1 mouse cellular context compared by ENCODE assay signal in genomic region chr14:56581117-56581516, GRCm38 (mm10).
TF ChIP-seq lines count a peak whose summit lies in the region.

No protein-coding gene starts in this region.

TF ChIP-seq in CH12.LX, 34 proteins besides CTCF, POLR2A, EP300 and RAD21 (continued from another document):
- TF ChIP-seq USF1 (IDR thresholded peaks at IDR 0.05; ENCODE audit: low read depth, low read length) (no peak), ETS1 (conservative IDR thresholded peaks at IDR 0.05; ENCODE audit: low read depth, low read length) (peak; percentile 92), HCFC1 (IDR thresholded peaks at IDR 0.05; ENCODE audit: low read depth, low read length) (peak; percentile 43; the same call in 1 of the 2 replicates), MXI1 (IDR thresholded peaks at IDR 0.05; ENCODE audit: low read depth, low read length) (peak; percentile 85), MAX (IDR thresholded peaks at IDR 0.05; ENCODE audit: low read length) (peak; percentile 77), GABPA (IDR thresholded peaks at IDR 0.05; ENCODE audit: insufficient replicate concordance, low read depth, low read length) (no peak), SMC3 (IDR thresholded peaks at IDR 0.05; ENCODE audit: low read depth, low read length) (no peak), PAX5 (IDR thresholded peaks at IDR 0.05; ENCODE audit: low read length) (no peak), BHLHE40 (IDR thresholded peaks at IDR 0.05; ENCODE audit: low read depth, low read length) (peak; percentile 75), MYC (IDR thresholded peaks at IDR 0.05; ENCODE audit: low read depth, low read length) (peak; percentile 85), MAZ (IDR thresholded peaks at IDR 0.05; ENCODE audit: low read depth, low read length) (peak; percentile 53; the same call in 1 of the 2 replicates), RCOR1 (conservative IDR thresholded peaks at IDR 0.05; ENCODE audit: low read depth, low read length) (no peak), ZNF384 (IDR thresholded peaks at IDR 0.05; ENCODE audit: low read depth, low read length) (no peak), ZKSCAN1 (IDR thresholded peaks at IDR 0.05; ENCODE audit: borderline replicate concordance, low read depth, low read length) (no peak), UBTF (IDR thresholded peaks at IDR 0.05; ENCODE audit: low read depth, low read length) (no peak), JUN (IDR thresholded peaks at IDR 0.05; ENCODE audit: insufficient read depth, low read depth, low read length) (peak; percentile 26; the same call in 1 of the 2 replicates), KAT2A (IDR thresholded peaks at IDR 0.05; ENCODE audit: insufficient replicate concordance, low read length) (0 out of 2 replicates have a peak, but pooled peaks have one; percentile 38), POLR2AphosphoS2 (IDR thresholded peaks at IDR 0.05; ENCODE audit: low read depth, low read length) (no peak), E2F4 (IDR thresholded peaks at IDR 0.05; ENCODE audit: insufficient replicate concordance, low read depth, low read length) (no peak), TCF12 (IDR thresholded peaks at IDR 0.05; ENCODE audit: low read depth, low read length) (peak; percentile 56; the same call in 1 of the 2 replicates), TBP (conservative IDR thresholded peaks at IDR 0.05; ENCODE audit: low read depth, low read length) (no peak), NRF1 (IDR thresholded peaks at IDR 0.05; ENCODE audit: low read depth, low read length) (peak; percentile 22; the same call in 1 of the 2 replicates), ELF1 (IDR thresholded peaks at IDR 0.05; ENCODE audit: low read depth, low read length) (peak; percentile 72)
TF ChIP-seq in CH12.LX: peak in this region for 19.
